Mouse (Mus musculus) small intestine, adult 2 months (tissue): ENCODE measurements around the gene Magi1.

ENCODE experiments used
- CTCF ChIP-seq: fragments of 200-500 bp; IDR thresholded peaks from 2 replicates; pipeline ENCODE4 v1.5.1; 2012; ENCODE audit warnings: low read depth, mild to moderate bottlenecking, control low read depth, inconsistent platforms, low read length, moderate library complexity, mixed read lengths; ENCODE audit not compliant: insufficient replicate concordance, insufficient read length; ENCODE audit errors: extremely low read depth
- POLR2A ChIP-seq: fragments of 200-500 bp; IDR thresholded peaks from 2 replicates; pipeline ENCODE4 v1.6.1; 2012; ENCODE audit warnings: low read depth, mild to moderate bottlenecking, control low read depth, inconsistent platforms, low read length, moderate library complexity

DNA sequence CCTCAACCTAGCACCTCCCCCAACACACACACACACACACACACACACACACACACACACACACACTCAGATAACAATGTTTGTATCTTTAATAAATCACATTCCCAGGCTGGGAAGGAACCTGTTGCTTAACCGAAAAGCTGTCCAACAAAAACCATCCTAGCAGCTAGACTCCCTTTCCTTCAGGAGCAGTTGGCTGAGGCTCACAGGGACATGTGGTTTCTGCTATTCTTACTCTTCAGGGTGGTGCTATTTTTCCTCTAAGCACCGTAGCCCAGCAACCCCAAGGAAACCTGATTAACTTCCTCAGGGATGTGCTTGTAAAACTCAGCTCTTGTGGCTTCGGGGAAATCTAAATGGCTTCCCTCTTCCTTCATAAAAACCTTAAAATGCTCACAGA lies 57.9 kb downstream of the Magi1 start:
- TF ChIP-seq CTCF (no peak), POLR2A (no peak)
